Mouse (Mus musculus) layer of hippocampus, adult 9-10 months (tissue): Measurements from ENCODE around the gene Wasf2.

Source experiments
- DNase-seq: peaks from one replicate; pipeline ENCODE4 v3.0.0; 2022; ENCODE audit warnings: low spot score

The Wasf2 gene

DNA sequence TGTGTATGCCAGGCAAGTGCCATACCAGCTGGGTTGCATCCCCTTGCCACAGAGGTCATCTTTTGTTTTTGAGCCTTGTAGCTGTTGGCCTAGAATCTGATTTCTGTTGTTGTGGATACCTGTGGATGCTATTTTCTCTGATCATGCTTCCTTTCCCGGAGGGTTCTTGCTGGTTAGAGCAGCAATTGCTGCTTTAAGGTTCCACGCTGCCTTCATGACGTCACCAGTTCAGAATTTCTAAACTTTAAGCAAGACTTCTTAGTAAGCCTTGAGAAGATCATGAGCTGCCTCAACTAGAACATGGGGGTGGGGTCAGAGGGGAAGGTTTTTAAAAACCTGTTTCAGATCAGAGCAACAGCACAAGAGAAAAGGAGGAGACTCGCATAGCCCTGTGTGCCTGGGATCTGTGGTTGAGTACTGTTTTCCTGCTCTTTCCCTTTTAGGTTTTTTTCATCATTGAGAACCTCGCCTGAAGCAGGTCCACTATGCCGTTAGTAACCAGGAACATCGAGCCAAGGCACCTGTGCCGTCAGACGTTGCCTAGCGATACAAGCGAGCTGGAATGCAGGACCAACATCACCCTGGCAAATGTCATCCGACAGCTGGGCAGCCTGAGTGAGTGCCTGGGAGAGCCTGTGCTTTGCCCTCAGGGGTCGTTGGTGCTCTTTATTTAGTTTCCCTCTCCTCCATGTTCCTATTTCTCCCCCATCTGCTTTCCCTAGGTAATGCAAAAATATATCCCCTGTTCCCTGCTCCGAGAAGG is 45.9 kb downstream of the Wasf2 start:
- DNase-seq: no peak

- DNase-seq: no peak
These were observed 46.6 kb downstream of the Wasf2 start for GRCm38 (mm10) chr4:133176761-133177403.

DNA sequence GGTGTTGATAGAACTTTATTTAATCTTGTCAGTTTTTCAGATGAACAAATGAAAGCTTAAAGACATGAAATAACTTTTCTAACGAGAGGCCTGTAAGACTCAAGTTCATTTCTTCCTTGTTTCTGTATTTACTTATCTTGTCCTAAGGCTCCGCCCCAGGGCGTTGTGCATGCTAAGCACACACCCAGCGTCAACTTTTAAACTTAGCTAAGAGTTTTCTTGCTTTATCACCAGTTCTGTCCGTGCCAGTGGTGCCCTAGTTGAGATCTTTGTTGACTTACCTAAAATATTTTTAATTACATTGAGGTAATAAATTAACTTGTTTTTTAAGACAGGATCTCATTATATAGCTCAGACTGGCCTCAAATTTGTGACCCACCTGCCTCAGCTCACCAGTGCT is 48.0 kb downstream of the Wasf2 start:
- no peak for DNase-seq

DNA sequence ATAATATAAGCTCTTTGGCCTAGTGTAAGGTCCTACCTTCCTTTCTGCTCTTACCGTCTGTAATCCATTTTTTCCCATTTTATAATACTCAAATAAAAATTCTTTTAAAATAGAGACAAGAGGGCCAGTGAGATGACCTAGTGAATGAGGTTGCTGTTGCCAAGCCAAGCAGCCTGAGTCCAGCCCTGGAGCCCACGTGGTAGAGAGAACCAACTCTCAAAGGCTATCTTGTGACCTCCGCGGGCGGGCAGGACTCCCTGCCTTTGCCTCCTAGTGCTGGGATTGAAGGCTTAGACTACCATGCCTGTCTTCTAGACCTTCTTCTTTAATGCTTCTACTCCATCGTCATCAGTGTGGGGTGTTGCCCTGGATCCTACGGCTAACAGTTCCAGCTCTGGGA is 49.0 kb downstream of the Wasf2 start:
- DNase-seq: no peak

GRCm38 (mm10) chr4:133182439-133183033 is 52.2 kb downstream of the Wasf2 start:
- no peak for DNase-seq

GRCm38 (mm10) chr4:133184031-133184897 is 54.0 kb downstream of the Wasf2 start:
- no peak for DNase-seq

- no peak for DNase-seq
These were observed 54.8 kb downstream of the Wasf2 start for GRCm38 (mm10) chr4:133184898-133185665.

GRCm38 (mm10) chr4:133185893-133186292 is 55.6 kb downstream of the Wasf2 start:
- DNase-seq: no peak

DNA sequence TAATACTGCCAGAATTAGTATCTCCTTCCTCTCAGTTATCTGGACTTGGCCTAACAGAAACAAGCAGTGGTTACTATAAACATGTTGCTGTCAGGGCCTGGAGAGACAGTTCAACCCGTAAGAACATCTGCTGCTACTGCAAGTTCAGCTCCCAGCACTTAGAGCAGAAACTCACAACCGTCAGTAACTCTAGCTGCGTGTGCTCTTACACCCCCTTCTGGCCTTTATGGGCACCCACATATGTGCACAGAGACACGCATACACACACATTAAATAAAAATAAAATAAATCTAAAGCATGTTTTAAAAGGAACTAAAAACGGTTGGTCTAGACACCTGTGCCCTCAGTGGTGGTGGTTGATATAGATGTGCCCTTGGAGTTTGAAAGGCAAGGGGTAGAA is 56.6 kb downstream of the Wasf2 start:
- no peak for DNase-seq

DNA sequence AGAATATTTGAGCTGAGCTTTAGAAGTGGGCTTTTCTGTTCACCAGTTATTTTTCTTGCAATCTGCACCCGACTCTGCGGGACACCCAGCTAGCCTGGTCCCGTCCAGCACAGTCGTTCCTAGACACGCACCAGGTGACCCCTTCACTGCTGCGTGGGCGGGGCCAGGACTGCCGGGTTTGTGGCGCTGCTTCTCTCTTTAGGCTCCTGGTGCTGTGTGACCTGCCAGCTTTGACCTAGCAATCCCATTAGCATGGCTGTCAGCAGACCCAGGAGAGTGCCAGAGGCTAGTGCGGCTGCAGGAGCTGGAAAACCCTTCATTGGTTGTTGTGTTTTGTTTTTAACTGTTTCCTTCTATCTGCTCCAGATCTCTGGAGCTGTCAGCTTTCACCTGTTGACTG is 59.1 kb downstream of the Wasf2 start:
- DNase-seq: no peak

DNA sequence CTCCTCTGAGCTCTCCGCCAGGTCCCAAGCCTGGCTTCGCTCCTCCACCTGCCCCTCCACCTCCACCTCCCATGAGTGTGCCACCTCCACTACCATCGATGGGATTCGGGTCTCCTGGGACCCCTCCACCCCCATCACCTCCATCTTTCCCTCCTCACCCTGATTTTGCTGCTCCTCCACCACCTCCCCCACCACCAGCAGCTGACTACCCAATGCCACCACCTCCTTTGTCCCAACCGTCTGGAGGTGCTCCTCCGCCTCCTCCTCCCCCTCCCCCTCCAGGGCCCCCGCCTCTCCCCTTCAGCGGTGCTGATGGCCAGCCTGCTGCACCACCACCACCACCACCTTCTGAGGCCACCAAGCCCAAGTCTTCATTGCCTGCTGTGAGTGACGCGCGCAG is 64.2 kb downstream of the Wasf2 start:
- no peak for DNase-seq

- DNase-seq: no peak
These were observed 64.7 kb downstream of the Wasf2 start for GRCm38 (mm10) chr4:133195014-133195413.

DNA sequence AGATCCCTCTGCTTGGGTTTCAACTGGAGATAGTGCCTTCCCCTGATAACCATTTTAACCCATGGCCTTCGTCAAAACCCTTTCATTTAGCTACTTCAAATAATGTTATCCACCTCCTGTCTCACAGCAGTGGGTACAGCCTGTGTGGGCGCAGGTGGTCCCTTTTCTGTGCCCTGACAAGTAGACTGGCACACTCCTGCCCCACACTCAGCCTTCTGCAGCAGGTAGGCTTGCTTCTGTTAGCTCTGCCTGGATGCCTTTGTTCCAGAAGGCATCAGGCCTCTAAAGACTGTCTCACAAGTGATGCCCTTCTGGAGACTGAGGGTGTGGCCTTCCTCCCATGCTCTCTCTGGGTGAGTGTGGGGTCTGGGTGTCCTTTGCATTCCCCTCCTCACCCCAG is 65.8 kb downstream of the Wasf2 start:
- no peak for DNase-seq

GRCm38 (mm10) chr4:133196852-133197251 is 66.5 kb downstream of the Wasf2 start:
- DNase-seq: no peak

DNA sequence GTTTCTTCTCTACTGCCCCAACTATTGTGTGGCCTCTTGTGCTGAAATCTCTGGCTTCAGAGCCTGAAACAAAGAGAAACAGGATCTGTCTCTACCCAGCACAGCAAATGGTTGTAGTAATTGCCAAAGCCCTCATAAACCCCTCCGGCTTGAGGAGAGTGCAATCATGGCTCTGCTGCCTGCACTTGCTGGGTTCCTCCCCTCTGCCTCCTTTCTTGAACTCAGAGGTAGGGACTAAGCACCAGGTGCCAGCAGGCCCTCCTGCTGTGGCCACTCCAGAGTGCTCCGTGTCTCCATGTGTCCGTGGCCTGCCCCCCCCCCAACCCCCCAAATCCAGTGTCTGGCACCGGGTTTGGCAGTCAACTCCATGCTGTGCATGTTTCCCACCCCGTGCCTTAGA is 67.0 kb downstream of the Wasf2 start:
- no peak for DNase-seq

- no peak for DNase-seq
These were observed 67.5 kb downstream of the Wasf2 start for GRCm38 (mm10) chr4:133197801-133198286.

GRCm38 (mm10) chr4:133198337-133199180 is 68.3 kb downstream of the Wasf2 start:
- no peak for DNase-seq

DNA sequence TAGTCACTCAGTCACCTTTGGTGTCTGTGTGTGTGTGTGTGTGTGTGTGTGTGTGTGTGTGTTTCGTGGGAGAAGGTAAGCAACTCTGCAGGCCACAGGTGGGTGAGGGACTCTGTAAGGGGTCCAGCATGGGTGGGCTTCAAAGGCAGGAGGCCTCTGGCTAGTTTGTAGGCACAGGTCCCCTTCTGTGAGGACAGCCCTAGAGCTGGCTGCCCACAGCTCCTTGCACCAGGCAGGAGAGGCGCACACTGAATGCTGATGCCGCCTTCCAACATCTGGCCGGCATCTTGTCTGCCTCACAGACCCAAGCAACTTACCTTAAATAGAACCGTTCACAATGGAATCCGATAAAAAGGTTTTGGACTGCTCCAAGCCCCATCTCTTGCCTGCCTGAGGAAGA is 69.4 kb downstream of the Wasf2 start:
- no peak for DNase-seq

DNA sequence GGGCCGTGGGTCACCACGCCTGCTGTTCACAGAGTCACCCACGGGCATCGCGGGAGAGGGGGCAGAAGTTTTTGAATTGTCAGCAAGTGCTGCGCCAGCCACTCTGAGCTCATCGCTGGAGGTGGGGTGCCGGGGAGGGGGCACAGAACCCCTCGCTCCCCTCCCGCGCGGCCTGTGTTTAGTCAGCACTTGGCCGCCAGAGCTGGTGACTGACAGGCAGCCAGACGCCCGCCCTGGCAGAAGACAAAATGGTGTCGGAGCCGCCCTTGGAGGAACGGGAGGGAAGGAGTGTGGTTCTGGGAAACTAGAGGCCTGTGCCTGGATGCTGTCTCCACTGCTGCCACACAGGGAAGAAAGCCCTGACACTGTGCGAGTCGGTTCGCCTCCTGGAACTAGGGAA is 70.0 kb downstream of the Wasf2 start:
- DNase-seq: no peak

GRCm38 (mm10) chr4:133201006-133201771 is 70.9 kb downstream of the Wasf2 start:
- DNase-seq: no peak
